Mouse (Mus musculus) embryo, embryonic 11 days (tissue): ENCODE data around the gene Zfp607a.
"Not testable (repeated sequence)": the region's sequence is repeated elsewhere in the genome, so short reads cannot be mapped to it uniquely, and the experiment has no call there.

ENCODE experiments used
- DNase-seq: peaks from one replicate; pipeline ENCODE4 v3.0.0-alpha.2; 2015

Gene Zfp607a

GRCm38 (mm10) chr7:27857227-27857626, at the start of gene Zfp607a:
TSS of gene Zfp607a (plus strand) at chr7:27857527.
- no peak for DNase-seq

DNA sequence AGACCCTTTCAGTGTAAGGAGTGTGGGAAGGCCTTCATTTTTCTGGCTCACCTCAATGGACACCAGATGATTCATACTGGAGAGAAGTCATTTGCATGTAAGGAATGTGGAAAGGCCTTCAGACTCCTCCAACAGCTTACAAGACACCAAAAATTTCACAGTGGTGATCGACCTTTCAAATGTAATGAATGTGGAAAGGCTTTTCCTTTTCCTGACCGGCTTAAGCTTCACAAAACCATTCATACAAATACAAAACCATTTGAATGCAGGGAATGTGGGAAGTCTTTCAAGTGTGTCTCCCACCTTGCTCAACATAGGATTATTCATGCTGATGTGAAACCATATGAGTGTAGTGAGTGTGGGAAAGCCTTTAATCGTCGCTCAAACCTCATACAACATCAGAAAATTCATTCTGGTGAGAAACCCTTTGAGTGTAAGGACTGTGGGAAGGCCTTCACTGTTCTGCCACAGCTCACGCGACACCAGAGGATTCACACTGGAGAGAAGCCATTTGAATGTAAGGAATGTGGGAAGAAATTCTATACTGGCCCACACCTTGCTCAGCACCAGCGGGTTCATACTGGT, 38.7 kb upstream of the Zfp607a start:
- no peak for DNase-seq

GRCm38 (mm10) chr7:27822611-27823010, 34.7 kb upstream of the Zfp607a start:
- no peak for DNase-seq

GRCm38 (mm10) chr7:27834131-27834530, 23.2 kb upstream of the Zfp607a start:
- DNase-seq = no peak

- peak; percentile 12 for DNase-seq
These were observed 19.4 kb upstream of the Zfp607a start for GRCm38 (mm10) chr7:27837896-27838295.

DNA sequence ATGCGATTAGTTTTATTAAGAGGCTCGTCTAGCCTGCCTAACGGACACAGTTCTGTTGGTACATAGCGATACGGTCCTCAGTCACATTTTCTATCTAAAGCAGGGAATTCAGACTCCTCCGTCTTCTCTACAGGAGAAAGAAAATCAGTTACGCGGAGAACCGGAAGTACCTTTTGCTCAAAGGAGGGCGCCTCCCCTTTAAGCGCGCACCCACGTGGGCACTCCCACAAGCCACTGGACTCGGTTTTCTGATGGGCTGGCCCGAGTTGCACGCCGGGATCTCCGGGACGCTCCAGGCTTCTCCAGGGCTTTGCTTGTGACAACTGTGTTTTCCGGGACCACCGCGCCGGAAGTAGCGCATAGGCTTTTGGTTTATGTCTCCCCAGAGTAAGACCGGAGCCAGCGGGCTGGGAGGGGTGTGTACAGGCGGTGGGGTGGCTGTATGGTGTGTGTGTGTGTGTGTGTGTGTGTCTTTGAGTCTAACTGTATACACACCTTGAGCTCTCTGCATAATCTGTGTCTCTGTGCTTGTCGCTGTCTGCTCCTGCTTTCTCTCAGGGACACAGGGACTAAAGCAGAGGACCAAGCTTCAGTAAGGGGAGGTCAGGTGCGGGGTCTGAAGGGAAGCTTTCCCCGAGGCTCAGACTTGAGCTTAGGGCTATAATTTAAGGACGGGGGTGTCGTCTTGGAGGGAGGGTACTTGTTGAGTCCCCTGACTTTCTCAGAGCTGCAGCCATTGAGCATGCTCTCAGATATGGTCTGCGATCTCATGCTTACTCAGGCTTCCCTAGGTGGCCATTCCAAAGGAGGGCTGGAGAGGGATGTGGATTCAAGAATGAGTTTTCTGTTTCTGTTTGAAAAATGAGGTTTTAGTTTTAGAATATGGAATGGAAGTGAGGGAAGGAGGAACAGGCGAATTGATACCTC, 18.7 kb upstream of the Zfp607a start, which contains the start of gene Zfp59:
Zfp59 (plus strand) TSS at position 285 of the 927 bp plus-strand sequence.
- peak; percentile 95 for DNase-seq

GRCm38 (mm10) chr7:27839596-27839995, 17.7 kb upstream of the Zfp607a start:
- no peak for DNase-seq

DNA sequence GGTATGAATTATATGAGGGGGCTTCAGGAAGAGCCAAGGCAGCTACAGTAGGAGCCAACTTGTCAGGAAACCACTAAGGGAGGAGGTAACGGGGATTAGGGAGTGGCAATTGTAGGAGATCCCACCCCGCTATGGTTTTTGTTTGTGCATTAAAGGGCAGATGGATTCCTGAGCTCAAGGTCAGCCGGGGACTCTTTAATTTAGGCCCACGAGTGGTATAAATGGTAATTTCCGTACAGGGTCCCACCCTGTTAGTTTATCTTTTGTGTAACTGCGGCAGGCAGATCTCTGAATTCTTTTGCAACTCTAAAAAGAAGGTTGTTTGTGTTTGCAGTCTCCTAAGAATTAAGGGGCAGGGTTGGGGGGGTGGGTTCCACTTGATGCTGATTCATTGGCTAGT, 17.2 kb upstream of the Zfp607a start:
- DNase-seq = no peak

DNA sequence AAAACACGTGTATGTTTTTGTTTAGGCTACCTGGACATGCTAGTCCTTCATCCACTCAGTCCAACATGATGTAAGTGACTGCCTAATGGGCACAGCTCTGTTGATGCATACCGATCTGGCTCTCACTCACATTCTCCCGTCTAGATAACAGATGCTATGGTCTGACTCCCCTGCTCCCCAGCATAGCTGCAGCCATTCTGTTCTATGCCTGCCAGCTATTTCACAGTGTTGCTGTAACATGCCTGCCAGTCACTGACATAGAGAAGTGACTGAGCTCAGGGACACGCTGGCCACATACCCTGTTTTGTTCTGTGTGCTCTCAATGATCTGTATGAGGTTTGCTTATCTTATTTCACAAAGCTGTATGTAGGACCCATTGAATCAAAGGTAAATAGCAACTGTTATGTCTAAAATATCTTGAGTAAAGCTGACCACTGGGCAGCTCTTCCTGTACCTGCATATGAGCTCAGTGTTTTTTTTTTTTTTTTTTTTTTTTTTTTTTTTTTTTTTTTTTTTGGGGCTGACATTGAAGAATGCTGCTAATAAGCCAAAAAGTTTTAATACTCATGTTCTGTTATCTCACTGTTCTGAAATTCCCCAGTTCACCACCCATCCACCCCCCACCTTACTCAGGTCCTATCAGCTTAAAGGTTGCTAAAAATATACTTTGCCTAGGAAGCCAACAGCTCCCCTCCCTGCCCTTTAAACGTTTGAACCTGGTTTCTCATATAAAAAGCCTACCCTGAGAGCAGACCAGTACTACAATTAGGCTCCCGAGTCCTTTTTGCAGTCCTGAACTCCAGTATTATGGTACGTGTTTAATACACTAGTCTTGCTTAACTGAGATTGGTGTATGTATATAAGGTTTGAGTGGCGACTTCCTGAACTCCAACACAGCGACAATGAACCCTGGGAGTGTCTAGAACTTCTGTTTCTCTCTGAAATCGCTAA, 2.2 kb downstream of the Zfp607a start:
- DNase-seq = peak; percentile 15

DNA sequence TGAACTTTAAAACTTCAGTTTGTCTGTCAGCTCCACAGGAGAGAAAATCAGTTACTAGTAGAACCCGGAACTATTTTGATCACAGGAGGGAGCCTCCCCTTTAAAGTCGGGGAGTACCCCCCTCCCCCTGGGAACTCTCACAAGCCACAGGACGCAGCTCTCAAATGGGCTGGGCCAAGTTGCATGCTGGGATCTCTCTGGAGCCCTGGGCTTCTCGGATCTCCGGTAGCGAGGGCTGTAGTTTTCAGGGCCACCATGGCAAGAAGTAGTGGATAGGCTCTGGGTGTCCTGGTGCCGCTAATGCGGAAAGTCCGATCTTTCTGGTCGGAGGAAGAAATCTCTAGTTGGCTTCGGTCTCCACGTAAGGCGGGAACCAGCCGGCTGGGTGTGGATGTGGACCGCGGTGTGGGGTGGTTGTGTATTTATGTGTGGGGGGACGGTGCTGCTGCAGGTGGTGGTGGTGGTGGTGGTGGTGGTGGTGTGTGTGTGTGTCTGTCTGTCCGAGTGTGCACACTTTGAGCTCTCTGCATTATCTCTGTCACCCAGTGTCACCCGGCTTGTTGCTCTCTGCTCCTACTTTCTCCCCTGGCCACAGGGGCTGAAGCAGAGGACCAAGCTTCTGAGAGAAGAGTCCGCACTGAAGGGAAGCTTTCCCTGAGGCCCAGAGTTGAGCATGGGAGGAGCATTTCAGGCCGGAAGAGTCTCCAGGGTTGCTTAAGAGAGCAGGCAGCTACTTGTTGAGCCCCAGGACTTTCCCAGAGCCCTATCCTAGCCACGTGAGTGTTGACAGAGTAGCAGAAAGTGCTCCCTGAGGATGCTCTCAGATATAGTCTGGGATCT, 3.3 kb downstream of the Zfp607a start:
- DNase-seq = peak; percentile 85

- not testable (repeated sequence) for DNase-seq
These were observed 5.3 kb downstream of the Zfp607a start for GRCm38 (mm10) chr7:27862578-27862977.

GRCm38 (mm10) chr7:27881721-27882120, 24.4 kb downstream of the Zfp607a start:
- no peak for DNase-seq

- DNase-seq = no peak
These were observed 43.3 kb downstream of the Zfp607a start for GRCm38 (mm10) chr7:27900601-27901000.

GRCm38 (mm10) chr7:27905061-27905848, 47.9 kb downstream of the Zfp607a start:
- DNase-seq = no peak

DNA sequence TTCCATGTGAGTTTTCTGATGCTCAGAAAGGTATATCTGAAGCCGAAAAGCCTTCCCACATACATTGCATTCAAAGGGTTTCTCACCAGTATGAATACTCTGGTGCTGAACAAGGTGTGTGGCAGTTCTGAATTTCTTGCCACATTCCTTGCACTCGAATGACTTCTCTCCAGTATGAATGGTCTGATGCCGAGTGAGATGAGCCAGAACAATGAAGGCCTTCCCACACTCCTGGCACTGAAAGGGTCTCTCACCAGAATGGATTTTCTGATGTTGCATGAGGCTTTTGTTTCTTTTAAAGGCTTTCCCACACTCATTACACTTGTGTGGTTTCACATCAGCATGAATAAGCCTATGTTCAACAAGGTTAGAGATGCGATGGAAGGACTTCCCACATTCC, 53.6 kb downstream of the Zfp607a start:
- not testable (repeated sequence) for DNase-seq

DNA sequence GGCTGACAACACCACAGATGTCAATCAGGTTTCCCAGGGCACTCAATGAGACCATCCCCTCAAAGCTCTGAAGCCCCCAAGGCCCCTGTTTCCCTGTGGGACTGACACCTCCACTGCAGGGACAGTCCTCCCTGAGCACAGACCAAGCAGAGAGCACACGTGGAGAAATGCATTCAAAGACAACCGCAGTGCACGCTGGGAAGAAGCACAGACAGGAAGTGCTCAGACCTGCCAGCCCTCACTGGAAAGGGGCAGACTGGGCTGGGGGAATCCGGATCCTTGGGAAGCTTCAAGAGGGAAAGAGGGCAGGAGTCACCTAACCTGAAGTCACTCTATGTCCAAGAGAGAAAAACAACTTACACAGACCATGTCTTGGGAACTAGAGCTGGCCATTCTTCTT, 69.7 kb downstream of the Zfp607a start:
- not testable (repeated sequence) for DNase-seq

DNA sequence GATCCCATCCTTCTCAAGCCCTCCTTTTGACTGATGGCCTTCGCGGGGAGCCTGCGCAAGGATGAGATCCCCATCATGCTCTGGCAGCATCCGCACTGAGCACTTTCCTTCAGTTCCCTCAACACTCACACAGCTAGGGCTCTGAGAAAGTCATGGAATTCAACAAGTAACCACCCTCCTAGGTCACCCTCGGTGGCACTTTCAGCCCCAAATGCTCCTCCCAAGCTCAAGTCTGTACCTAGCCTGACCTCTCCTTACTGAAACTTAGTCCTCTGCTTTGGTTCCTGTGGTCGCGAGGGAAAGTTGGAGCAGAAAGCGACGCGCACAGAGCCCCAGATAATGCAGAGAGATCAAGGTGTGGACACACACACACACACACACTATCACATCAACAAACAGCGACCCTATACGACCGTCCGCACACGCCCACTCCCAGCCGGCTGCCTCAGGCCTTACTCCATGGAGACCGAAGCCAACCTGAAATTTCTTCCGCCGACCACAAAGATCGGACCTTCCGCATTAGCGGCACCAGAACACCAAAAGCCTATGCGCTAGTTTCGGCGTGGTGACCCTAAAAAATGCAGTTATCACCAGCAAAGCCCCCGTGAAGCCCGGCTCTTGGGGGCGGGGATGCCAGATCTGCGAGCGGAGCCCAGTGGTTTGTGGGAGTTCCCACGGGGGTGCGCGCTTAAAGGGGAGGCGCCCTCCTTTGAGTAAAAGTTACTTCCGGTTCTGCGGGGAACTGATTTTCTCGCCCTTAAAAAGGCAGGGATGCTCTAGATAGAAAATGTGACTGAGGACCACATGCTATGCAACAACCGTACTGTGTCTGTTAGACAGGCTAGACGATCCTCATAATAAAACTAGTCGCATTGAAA, 71.7 kb downstream of the Zfp607a start, which contains the start of gene Zfp974:
Zfp974 (minus strand) TSS at position 643 of the 878 bp plus-strand sequence.
- peak; percentile 91 for DNase-seq
